Mouse (Mus musculus): ENCODE results near the gene Jph3. TPM values are rescaled to one million over a fixed set of nuclear protein-coding genes. Genes with fewer than 3 reads are reported as not detected.

Gene Jph3
- total RNA-seq, 2 experiments from 2014 or later = 280 to 293 TPM

DNA sequence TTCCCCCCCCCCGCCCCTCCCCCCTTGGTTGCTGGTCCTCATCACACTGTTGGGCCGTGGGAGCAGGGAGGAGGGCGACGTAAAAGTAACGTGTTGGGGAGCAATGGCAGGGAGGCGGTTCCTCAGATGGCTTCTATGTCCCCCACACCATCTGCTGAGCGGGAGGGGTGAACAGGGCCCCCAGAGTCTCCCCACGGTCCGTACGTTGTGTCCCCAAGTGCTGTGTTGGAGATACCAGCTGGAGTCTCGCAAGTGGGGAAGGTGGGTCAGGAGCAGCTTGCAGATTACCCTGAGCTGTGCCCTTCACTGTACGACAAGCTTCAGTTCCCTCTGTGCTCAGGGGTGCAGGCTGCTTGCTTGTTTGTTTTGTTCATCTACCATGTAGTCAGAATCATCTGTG is 5.6 kb upstream of the Jph3 start:
- DNase-seq (ENCODE audit: low spot score in 2 of 2) = no peak
- intact Hi-C loops (cut with DNase I) = no loop called here

DNA sequence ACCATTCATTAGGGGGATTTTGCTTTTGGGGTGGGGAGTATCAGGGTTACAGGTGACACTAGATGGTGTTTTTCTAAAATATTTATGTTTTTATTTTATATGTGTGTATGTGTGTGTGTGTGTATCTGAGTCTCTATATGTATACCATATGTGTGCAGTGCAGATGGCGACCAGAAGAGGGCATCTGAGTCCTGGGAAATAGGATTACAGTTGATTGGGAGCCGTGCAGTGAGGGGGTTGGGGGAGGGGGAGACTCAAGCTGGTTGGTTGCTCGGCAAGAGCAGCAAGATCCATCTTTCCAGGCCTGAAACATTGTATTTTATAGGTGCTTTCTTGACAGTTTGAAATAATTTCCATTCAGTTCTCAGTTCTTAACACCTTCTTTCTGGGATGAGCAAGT is 2.3 kb upstream of the Jph3 start:
- DNase-seq (ENCODE audit: low spot score in 2 of 2) = no peak
- intact Hi-C loops (cut with DNase I) = no loop called here

DNA sequence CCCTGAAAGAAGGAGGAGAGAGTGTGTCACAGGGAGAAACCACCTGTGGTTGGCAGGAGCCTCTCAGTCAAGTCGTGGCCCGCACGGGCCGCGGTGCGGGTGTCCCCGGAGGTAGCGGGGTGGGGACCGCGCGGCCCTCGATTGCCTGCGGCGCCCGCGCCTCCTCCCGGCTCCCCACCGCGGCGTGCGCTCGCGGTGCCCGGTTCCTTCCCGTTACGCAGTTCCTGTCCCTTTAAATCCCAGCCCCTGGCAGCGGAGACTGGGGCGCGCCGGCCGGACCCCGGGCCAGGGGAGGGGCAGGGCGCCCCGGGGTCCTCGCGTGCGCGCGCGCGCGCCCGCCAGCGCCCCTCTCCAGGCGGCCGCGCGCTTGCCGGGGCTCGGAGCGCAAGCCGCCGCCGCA is 331 bp downstream of the Jph3 start:
- intact Hi-C loops (cut with DNase I) = loop anchor here (5.0 kb wide), 4 partner anchors 38 to 98 kb away; partner anchors contain the start of genes Klhdc4 and Zcchc14
- peak in 1 of 2 experiments; percentile 40 for DNase-seq (ENCODE audit: low spot score in 2 of 2)

DNA sequence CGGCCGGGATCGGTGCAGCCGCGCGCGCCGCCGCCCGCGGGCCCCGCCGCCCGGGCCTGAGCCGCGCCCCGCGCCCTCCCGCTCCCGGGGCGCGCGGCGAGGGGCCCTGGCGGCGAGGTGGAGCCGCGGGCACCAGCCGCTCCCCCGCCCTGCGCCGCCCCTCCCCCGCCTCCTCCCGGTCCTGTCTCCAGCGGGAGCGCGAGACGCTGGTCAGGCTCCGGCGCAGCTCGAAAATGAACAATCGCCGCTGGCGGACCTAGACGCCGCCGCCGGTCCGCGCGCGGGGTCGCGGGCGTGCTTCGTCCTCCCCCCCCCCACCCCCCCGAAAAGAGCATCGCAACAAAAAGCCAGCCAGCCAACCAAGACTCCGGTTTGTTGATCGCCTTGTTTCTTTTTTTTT is 747 bp downstream of the Jph3 start:
- peak in 1 of 2 experiments; percentile 45 for DNase-seq (ENCODE audit: low spot score in 2 of 2)
- intact Hi-C loops (cut with DNase I) = loop anchor here (5.0 kb wide), 4 partner anchors 37 to 97 kb away; partner anchors contain the start of genes Klhdc4 and Zcchc14

DNA sequence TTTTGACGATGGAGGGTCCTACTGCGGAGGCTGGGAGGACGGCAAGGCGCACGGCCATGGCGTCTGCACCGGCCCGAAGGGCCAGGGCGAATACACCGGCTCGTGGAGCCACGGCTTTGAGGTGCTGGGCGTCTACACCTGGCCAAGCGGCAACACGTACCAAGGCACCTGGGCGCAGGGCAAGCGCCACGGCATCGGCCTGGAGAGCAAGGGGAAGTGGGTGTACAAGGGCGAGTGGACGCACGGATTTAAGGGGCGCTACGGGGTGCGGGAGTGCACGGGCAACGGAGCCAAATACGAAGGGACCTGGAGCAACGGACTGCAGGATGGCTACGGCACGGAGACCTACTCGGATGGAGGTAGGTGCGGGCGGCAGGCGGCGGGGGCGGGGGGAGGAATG is 1.2 kb downstream of the Jph3 start:
- intact Hi-C loops (cut with DNase I) = loop anchor here (5.0 kb wide), 4 partner anchors 37 to 97 kb away; partner anchors contain the start of genes Klhdc4 and Zcchc14
- DNase-seq (ENCODE audit: low spot score in 2 of 2) = peak; percentile 49 to 57

DNA sequence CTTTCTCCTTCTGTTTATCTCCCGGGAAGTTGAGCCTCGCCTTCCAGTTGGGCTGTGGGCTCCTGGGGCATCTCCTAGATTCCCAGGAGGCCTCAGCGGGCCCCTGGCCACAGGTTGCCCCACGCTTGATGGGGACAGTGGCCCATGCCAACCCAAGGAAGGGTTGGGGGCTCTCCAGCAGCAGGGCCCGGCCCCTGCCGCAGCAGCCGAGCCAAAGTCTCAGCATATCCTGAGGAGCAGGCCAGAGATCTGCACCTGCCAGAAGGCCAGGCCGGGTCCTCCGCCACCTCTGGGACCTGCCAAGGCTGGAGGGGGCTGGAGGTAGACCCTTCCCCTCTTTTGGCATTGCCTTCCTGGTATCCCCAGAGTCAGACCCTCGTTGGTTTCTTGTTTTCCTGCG is 1.6 kb downstream of the Jph3 start:
- intact Hi-C loops (cut with DNase I) = loop anchor here (5.0 kb wide), 4 partner anchors 36 to 96 kb away; partner anchors contain the start of genes Klhdc4 and Zcchc14
- DNase-seq (ENCODE audit: low spot score in 2 of 2) = peak in 1 of 2 experiments; percentile 33

DNA sequence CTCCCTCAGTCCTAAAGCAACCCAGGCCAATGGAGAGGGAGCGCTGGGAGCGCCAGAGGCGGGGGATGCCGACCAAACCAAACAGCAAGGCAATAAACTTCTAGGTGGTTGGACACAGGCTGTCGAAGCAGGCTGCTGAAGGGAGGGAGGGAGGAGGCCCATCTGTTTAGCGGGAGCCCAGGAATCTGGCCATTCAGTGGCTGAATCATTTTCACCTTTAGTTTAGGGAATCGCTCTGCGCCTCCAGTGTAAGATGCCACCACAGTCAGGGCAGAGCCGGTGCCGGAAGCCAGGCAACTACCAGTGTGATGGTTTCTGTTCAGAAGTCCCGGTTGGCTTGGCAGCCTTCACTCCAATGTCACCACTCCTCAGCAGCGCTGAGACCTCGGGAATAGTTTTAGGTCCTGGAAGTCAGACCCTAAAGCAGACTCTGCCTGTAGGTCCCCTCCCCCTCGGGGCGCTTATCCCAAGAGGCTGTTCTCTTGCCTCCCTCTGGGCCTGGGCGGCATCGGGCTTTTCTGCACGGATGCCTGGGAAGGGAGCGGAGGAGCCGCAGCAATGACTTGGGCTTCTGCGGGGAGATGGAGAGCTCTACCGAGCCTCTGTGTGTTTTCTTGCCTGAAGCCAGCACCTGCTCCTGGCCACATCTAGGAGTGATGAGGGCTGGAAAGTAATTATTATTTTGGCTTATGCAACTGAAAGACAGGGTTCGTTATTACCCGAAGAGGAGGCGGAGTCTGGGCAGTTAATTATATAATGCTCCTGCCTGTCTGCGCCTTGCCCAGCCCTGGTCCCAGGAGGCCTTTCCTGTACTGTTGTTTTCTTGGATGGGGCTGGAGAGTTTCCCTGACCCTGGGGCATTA is 2.3 kb downstream of the Jph3 start:
- DNase-seq (ENCODE audit: low spot score in 2 of 2) = peak; percentile 77 to 82
- intact Hi-C loops (cut with DNase I) = loop anchor here (5.0 kb wide), 4 partner anchors 36 to 96 kb away; partner anchors contain the start of genes Klhdc4 and Zcchc14

DNA sequence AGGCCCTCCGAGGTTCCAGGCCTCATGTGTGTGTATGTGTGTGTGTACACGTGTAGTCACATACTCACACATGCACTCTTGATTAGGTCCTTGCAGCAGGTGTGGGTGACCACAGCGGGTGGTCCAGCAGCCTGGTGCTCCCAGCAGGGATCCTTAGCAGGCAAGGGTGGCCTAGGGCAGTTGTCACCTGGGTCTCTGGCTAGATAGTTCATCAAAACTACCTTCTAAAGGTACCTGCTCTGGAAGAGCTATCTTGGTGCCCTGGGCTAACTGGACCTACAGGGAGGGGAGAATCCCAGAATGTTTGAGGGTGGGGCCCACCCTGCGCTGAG is 2.9 kb downstream of the Jph3 start:
- intact Hi-C loops (cut with DNase I) = loop anchor here (5.0 kb wide), 4 partner anchors 35 to 95 kb away; partner anchors contain the start of genes Klhdc4 and Zcchc14
- no peak for DNase-seq (ENCODE audit: low spot score in 2 of 2)

DNA sequence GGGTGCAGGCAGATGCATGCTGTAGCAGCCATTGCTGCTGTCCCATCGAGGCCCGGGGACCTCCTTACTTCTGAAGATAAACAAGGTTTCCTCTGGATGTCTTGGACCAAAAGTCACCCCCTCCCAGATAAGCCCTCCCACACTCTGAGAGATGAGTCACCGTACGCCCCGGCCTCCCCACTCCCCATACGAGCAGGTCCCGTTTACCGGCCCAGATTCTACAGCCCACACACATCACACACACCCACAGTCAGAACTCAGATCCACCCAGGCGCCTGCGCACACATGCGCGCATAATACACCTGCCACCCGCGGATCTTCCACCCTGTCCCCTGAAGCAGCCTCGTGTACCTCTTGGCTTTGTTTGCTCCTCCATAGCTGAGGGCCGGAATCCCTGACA is 4.8 kb downstream of the Jph3 start:
- intact Hi-C loops (cut with DNase I) = loop anchor here (5.0 kb wide), 4 partner anchors 33 to 93 kb away; partner anchors contain the start of genes Klhdc4 and Zcchc14
- peak; percentile 81 to 84 for DNase-seq (ENCODE audit: low spot score in 2 of 2)

DNA sequence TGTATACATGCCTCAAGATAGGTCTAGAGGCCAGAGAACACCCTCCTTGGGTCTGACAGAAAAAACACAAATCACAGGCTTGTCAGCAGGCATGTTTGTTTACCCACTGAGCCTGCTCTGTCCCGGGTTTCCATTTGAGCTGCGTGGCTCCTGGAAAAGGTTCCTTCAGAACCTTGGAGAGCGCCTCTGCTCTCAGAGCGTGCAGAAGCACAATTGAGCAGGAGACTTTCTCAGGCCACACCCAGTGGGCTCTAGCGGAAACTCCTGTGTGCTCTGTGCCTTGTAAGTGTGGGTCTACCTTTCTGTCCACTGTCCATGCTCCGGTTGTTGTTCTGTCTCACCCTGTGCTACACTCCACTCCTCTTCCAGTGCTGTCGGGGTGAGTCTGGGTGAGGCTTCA is 6.8 kb downstream of the Jph3 start:
- DNase-seq (ENCODE audit: low spot score in 2 of 2) = no peak
- intact Hi-C loops (cut with DNase I) = no loop called here

DNA sequence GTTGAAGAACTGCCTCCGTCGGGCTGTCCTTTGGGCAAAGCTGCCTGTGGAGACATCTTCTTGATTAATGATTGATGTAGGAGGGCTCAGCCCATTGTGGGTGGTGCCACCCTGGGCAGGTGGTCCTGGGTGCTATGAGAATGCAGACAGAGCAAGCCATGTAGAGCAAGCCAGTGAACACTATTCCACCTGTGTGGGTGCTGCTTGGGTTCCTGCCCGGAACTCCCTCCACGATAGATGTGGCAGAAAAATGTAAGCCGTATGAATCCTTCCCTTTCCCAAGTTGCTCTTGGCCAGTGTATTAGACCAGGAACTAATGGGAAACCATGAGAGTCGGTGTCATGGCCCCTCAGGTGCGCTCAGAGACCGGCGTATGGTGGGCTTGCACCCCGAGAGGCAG is 11.3 kb downstream of the Jph3 start:
- peak in 1 of 2 experiments; percentile 45 for DNase-seq (ENCODE audit: low spot score in 2 of 2)
- intact Hi-C loops (cut with DNase I) = no loop called here

DNA sequence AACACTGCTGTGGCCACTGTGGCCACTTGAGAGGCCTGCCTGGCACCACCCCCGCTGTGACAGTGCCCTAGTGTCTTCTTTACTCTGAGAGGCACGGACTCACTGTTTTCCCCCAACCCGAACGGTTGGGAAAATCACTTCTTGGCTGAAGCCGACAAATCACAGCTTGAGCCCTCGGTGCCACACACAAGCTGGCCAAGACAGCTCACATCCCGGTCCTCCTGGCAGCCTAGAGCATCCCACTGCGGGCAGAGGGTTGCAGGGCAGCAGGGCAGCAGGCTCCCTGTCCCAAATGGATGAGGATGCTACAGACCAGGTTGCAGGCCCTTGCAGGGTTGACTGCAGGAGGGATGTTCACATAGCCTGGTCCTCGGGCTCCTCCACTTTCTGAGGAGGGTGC is 20.1 kb downstream of the Jph3 start:
- intact Hi-C loops (cut with DNase I) = no loop called here
- DNase-seq (ENCODE audit: low spot score in 2 of 2) = no peak

DNA sequence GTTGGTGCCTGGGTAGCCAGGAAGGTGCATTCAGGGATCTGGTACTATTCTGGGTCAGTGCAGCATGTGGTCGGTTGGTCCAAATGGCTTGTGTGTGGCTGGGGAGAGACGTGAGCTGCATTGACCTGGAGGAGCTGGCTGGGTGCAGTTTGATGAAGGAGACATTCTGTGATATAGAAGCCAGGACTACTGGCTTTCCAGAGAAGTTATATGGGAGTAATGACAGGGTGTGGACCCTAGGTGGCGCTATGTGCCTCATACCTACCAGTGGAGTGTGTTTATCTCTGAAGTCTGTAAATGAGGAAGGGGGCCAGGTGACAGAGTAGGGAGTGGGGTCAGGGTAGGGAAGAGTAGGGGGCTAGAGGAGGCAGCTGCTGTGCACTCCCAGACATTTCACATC is 21.1 kb downstream of the Jph3 start:
- intact Hi-C loops (cut with DNase I) = no loop called here
- DNase-seq (ENCODE audit: low spot score in 2 of 2) = no peak

DNA sequence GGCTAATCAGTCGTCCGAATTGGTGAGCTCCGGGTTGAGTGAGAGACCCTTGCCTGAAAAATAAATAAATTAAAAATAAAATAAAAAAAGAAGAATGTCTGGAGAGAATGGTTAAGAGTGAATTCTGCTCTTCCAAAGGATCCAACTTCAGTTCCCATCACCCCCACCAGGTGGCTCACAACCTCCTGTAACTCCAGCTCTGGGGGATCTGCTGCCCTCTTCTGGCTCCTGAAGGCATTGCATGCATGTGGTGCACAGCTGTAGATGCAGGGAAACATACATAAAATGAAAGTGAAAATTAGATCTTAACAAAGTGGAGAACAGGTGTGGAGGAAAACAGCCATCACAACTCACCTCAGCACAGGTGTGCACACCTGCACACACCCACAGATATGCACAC is 22.0 kb downstream of the Jph3 start:
- DNase-seq (ENCODE audit: low spot score in 2 of 2) = no peak

DNA sequence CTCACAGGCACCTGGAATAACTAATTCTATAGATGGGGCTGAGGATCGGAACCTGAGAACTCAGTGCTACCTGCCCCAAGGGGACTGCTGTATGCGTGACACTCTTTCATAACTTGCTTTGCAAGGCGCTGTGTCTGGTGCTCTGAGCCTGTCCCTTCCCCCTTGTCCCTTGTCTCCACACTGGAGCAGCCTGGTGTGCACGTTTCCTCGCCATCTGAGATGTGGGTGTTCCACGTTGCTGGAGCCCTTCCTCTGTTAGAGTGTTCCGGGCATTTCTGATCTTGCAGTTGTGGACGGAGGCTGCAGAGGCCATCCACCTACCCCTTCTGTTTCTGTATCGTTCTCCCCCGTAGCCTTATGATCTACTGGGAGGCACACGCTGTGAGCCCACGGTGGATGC is 29.0 kb downstream of the Jph3 start:
- DNase-seq (ENCODE audit: low spot score in 2 of 2) = peak in 1 of 2 experiments; percentile 53
- intact Hi-C loops (cut with DNase I) = no loop called here

More for the DNA sequence above, 22.0 kb downstream of the Jph3 start:
- intact Hi-C loops (cut with DNase I) = no loop called here

DNA sequence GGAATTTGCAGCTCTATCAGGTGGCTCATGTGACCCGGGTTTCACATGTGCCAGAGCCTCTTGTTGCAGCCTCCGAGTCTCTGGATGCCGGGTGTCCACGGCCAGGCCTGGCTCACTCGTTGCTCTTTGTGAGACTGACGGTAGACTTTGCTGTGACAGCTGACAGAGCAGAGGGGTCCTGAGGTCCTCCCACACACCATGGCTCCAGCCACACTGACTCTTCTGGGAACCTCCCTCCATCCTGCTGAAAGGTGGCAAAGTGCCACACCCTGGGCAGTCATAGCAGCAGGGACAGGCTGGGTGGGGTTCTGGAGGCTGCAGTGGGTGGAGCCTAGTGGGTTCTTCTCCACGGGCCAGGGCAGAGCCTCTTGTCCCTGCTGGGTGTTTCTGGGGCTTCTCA is 31.1 kb downstream of the Jph3 start:
- intact Hi-C loops (cut with DNase I) = no loop called here
- DNase-seq (ENCODE audit: low spot score in 2 of 2) = no peak

DNA sequence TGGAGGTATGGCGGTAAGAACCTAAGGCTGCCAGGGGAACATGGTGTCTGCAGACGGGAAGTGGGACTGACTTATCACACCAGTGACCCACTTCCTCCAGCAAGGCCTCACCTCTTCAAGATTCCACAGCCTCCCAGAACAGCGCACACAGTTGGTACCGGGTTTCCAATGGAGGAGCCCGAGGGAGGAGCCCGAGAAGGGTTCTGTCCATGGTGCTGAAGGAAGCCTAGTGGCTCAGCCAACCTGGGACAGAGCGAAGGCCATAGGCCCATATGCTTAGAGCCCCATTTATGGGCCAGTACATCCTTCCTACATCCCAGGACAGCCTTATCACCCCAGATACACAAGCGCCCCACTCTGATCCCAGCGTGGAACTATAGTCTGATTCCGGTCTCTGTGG is 32.1 kb downstream of the Jph3 start:
- no peak for DNase-seq (ENCODE audit: low spot score in 2 of 2)
- intact Hi-C loops (cut with DNase I) = no loop called here

DNA sequence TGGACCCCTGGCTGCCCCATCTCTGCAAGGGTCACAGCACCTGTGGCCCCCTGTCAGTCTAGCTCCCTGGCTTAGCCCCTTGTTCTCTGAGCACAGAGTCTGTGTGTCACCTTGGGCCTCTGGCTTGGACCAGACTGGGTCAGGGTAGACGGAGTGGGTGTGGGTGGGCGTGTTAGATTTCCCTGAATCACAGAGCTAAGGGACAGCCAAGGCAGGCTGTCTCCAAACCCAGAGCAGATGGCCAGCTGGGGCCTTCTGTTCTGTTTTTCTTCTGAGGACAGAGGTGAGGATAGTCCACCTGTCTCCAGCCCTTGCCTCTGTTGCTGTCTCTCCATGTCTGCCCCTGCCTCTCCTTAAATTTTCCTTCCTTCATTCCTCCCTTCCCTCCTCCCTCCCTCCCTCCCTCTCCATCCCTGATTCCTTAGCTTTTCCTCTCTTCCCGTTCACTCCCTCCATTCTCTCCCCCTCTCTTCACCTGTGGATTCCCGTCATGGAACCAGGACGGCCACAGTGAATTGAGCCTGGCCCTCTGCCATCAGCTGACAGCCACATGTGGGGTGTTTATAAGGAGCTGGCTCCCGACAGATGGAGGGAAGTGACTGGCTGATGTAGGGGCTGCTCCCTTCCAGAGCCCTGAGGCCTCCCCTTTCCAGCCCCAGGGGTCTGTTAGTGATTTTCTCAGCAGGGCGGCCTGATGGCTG is 33.7 kb downstream of the Jph3 start:
- no peak for DNase-seq (ENCODE audit: low spot score in 2 of 2)
- intact Hi-C loops (cut with DNase I) = no loop called here

DNA sequence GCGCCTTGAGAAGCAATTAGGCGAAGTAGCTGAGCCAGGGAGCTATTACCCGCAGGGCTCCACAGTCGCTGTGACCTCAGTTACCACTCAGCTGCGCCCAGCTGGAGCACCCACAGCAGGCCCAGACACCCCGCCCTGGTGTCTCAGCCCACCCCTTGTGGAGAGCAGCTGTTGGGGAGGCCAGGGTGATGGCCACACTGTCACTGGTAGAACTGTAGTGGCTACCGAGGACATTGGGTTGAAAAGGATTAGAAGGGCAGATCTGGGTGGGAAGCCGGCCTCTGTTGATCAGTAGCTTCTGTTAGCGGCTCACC is 34.2 kb downstream of the Jph3 start:
- intact Hi-C loops (cut with DNase I) = no loop called here
- DNase-seq (ENCODE audit: low spot score in 2 of 2) = no peak

DNA sequence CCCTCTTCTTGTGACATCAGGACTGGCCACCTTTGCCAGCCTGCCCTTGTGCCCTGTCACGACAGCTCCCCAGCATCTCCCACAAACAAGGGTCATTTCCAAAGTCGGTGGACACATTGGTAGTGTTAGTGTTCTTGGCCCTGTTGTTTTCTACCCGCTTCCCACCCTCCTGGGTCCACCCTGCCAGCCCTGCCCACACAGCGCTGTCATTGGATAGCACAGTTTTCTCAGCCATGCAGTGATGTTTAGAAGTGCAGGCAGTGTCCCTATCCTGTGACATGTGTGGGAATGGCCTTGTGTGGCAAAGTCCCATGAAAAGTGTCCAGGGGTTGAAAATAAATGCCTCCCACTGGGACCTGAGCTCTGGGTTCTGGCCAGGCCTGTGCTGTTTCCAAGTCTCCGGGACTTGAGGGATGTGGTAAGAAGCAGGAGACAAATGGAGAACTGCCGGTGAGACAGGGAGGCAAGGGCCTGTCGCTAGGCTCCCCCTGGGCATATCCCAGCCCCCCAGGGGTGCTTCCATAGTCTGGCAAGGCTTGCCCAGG is 36.2 kb downstream of the Jph3 start:
- peak in 1 of 2 experiments; percentile 58 for DNase-seq (ENCODE audit: low spot score in 2 of 2)
- intact Hi-C loops (cut with DNase I) = loop anchor here (5.0 kb wide), 1 partner anchor 33 kb away; no protein-coding TSS in a partner anchor

Measured in left cerebral cortex, postnatal 36 days (tissue).